Mouse (Mus musculus): ENCODE data around the gene Ccdc141.

DNA sequence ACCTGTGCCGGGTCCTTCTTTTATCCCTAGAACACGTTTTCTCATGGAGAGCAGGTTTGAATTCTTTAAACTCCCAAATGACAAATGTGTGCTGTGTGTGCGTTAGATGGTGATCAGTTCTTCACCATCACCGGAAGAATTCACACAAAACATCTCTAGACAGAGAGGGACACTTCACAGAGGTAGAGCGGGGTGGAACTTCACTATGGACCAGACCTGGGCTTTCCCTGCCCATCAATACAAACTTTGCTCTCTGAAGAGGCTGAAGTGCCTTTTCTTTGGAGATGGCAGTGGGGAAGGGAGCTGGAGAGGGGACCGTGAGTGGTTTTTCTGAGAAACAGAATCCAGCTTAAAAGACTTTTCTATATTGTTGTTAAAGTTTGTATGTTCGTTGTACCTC lies 1.7 kb downstream of the Ccdc141 start:
- TF ChIP-seq POLR2A (IDR thresholded peaks at IDR 0.05; ENCODE audit: extremely low read depth, insufficient read depth, low read length) (no peak), CTCF (IDR thresholded peaks at IDR 0.05; ENCODE audit: extremely low read depth, insufficient read depth, low read length) (no peak)

Data from cortical plate, adult 2 months (tissue).